Mouse (Mus musculus): ENCODE measurements around the gene Trpc3. TPM values are rescaled to one million over a fixed set of nuclear protein-coding genes. Genes with fewer than 3 reads are reported as not detected.
A peak's percentile ranks its signal among the peaks of the same experiment; 100 is the strongest.
"Not testable (repeated sequence)": the region's sequence is repeated elsewhere in the genome, so short reads cannot be mapped to it uniquely, and the experiment has no call there.

Gene Trpc3
- polyA plus RNA-seq, 1 experiment: 0.60 TPM

GRCm38 (mm10) chr3:36605894-36606783 lies 83.8 kb downstream of the Trpc3 start:
- Histone ChIP-seq H3K4me1 (ENCODE audit: control insufficient read depth, insufficient read depth, low read length) (no peaks in the 10 kb centered on the region), H3K4me3 (ENCODE audit: insufficient read depth, low read length) (no peak overlapping the region), H3K27ac (ENCODE audit: insufficient read depth, low read length) (no peak overlapping the region)
- TF ChIP-seq POLR2A (IDR thresholded peaks at IDR 0.05; ENCODE audit: low read depth, low read length): no peak

GRCm38 (mm10) chr3:36599773-36600172 lies 90.2 kb downstream of the Trpc3 start:
- H3K4me3 ChIP-seq (ENCODE audit: insufficient read depth, low read length); H3K27ac ChIP-seq (ENCODE audit: insufficient read depth, low read length); H3K4me1 ChIP-seq (ENCODE audit: control insufficient read depth, insufficient read depth, low read length): not testable (repeated sequence)

GRCm38 (mm10) chr3:36598811-36599210 lies 91.2 kb downstream of the Trpc3 start:
- TF ChIP-seq POLR2A (IDR thresholded peaks at IDR 0.05; ENCODE audit: low read depth, low read length) (no peak), CTCF (IDR thresholded peaks at IDR 0.05; ENCODE audit: borderline replicate concordance, insufficient read depth, low read length) (no peak)
- Histone ChIP-seq H3K27ac (ENCODE audit: insufficient read depth, low read length) (no peak overlapping the region), H3K4me1 (ENCODE audit: control insufficient read depth, insufficient read depth, low read length) (no peaks in the 10 kb centered on the region), H3K4me3 (ENCODE audit: insufficient read depth, low read length) (no peak overlapping the region)

DNA sequence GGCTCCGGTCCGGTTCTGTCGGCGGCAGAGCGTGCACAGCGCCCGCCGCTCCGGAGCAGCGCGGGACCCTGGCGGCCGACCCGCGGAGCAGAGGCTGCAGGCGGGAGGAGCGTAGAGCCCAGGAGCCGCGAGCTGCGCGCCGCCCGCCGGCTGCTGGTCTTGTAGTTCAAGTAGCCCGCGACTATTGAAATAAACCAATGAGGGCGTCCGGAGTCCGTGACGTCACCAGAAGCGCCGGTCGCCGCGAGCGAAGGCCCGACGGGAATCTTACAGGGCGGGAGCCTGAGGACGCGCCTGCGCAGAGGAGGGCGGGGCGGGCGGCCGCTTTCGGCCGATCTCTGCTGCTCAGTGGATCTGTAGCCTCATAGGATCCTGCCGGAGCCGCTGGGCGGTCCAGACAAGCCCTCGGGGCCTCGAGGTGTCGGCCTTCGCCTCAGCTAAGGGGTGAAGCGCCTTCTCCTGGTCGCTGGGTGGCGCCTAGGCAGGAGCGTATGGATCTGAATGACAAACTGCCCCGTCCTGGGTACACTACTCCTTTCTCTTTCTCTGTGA lies 118.1 kb downstream of the Trpc3 start, which contains the start of gene Ccna2:
Gene Ccna2 (minus strand): TSS at position 324 of the 552 bp plus-strand sequence.
- H3K27ac ChIP-seq (ENCODE audit: insufficient read depth, low read length): peak within 1 kb of the TSS; percentile 63; the same call in 1 of the 2 replicates
- peaks cover 5% of the 10 kb centered on the region; the same call in 1 of the 2 replicates for H3K4me1 ChIP-seq (ENCODE audit: control insufficient read depth, insufficient read depth, low read length)
- peak; percentile 71; the same call in 1 of the 2 replicates for TF ChIP-seq CTCF (IDR thresholded peaks at IDR 0.05; ENCODE audit: borderline replicate concordance, insufficient read depth, low read length)
- TF ChIP-seq POLR2A (IDR thresholded peaks at IDR 0.05; ENCODE audit: low read depth, low read length): peak; percentile 71
- H3K4me3 ChIP-seq (ENCODE audit: insufficient read depth, low read length): peak within 1 kb of the TSS; percentile 100

DNA sequence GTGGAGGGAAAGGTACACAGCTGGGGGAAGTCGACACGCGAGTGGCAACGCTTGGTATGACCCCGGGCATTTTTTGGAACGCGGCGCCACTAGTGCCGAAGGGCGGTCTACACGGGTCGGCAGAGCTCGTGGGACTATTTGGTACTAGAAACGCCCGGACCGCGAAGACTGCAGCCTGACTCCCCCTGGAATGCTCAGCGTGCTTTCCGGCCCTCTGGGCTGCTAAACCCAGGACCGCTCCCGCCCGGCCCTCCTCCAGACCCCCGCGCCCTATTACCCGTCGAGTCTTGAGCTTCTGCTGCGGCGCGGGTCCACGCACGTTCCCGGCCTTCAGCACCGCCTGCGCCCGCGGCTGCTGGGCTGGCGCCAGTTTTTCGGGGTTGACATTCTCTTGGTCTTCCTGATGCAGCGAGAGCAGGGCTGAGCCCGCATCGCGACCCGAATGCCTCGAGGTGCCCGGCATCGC lies 118.6 kb downstream of the Trpc3 start:
- H3K4me3 ChIP-seq (ENCODE audit: insufficient read depth, low read length): peak overlapping the region; percentile 100
- H3K4me1 ChIP-seq (ENCODE audit: control insufficient read depth, insufficient read depth, low read length): peaks cover 5% of the 10 kb centered on the region; the same call in 1 of the 2 replicates
- 0 out of 2 replicates have a peak overlapping the region, but pooled peaks have one; percentile 13 for H3K27ac ChIP-seq (ENCODE audit: insufficient read depth, low read length)
- no peak for TF ChIP-seq POLR2A (IDR thresholded peaks at IDR 0.05; ENCODE audit: low read depth, low read length)
- TF ChIP-seq CTCF (IDR thresholded peaks at IDR 0.05; ENCODE audit: borderline replicate concordance, insufficient read depth, low read length): no peak

Other genes with a start within 250 kb of the Trpc3 start
- gene Anxa5, start 214.3 kb downstream of the Trpc3 start, polyA plus RNA-seq (2011; ENCODE audit: insufficient read length, low read depth, missing spikeins): 593 and 759 TPM in 2 replicates
- gene 1810062G17Rik, start 214.2 kb downstream of the Trpc3 start, polyA plus RNA-seq (2011; ENCODE audit: insufficient read length, low read depth, missing spikeins): 0.97 and 1.1 TPM in 2 replicates
- gene Gm11549, start 168.4 kb downstream of the Trpc3 start, polyA plus RNA-seq (2011; ENCODE audit: insufficient read length, low read depth, missing spikeins): 0.30 and 0.52 TPM in 2 replicates
- gene Exosc9, start 137.6 kb downstream of the Trpc3 start, polyA plus RNA-seq (2011; ENCODE audit: insufficient read length, low read depth, missing spikeins): 52.2 and 53.3 TPM in 2 replicates
- gene Ccna2, start 118.0 kb downstream of the Trpc3 start, polyA plus RNA-seq (2011; ENCODE audit: insufficient read length, low read depth, missing spikeins): 72.9 and 117 TPM in 2 replicates
- 16.0 and 19.4 TPM in 2 replicates for gene Bbs7, start 76.7 kb downstream of the Trpc3 start, polyA plus RNA-seq (2011; ENCODE audit: insufficient read length, low read depth, missing spikeins)
- gene 4932438A13Rik, start 172.9 kb upstream of the Trpc3 start, polyA plus RNA-seq (2011; ENCODE audit: insufficient read length, low read depth, missing spikeins): 34.1 and 43.9 TPM in 2 replicates

Measured in embryonic fibroblast, embryonic 13.5 days (primary cell).